ENCODE assay signal across 10 mouse cellular contexts in genomic region chr1:154788491-154788890, GRCm38 (mm10).
A peak's percentile ranks its signal among the peaks of the same experiment; 100 is the strongest.
DNase-seq lines count a peak whose midpoint lies in the region; ATAC-seq lines count a peak whose summit lies in the region.
"Had no signal": no experiment of that assay in that cellular context is flagged by ENCODE, and none has a peak within 500 bp of the region (broad histone marks: within the 10 kb centered on the region; RNA-seq: fewer than 3 reads in every experiment).

No protein-coding gene starts in this region.

- H3K9me3 ChIP-seq in hindbrain, embryonic 11.5 days (ENCODE audit: control insufficient read depth, low read length), result no peaks in the 10 kb centered on the region
- no peaks in the 10 kb centered on the region for H3K9me3 ChIP-seq in hindbrain, embryonic 10.5 days
- H3K9me3 ChIP-seq in midbrain, embryonic 13.5 days, result no peaks in the 10 kb centered on the region
- no peaks in the 10 kb centered on the region for H3K9me3 ChIP-seq in midbrain, embryonic 11.5 days (ENCODE audit: control insufficient read depth, low read length)
- no peaks in the 10 kb centered on the region for H3K9me3 ChIP-seq in hindbrain, embryonic 16.5 days (ENCODE audit: control insufficient read depth, low read length)
- no peaks in the 10 kb centered on the region for H3K9me3 ChIP-seq in neural tube, embryonic 15.5 days (replicated peaks)
- H3K9me3 ChIP-seq: embryonic facial prominence, embryonic 13.5 days; heart, embryonic 13.5 days; limb, embryonic 15.5 days had no signal

- WGBS in hindbrain, embryonic 11.5 days, result 77% methylated on average over 4 of the region's 4 CpGs
- WGBS in hindbrain, embryonic 10.5 days, result 76% methylated on average over 4 of the region's 4 CpGs
- WGBS in midbrain, embryonic 13.5 days, result 77% methylated on average over 4 of the region's 4 CpGs
- 81% methylated on average over 4 of the region's 4 CpGs for WGBS in midbrain, embryonic 11.5 days
- 70% methylated on average over 4 of the region's 4 CpGs for WGBS in hindbrain, embryonic 16.5 days
- WGBS in neural tube, embryonic 15.5 days, result 57% methylated on average over 4 of the region's 4 CpGs

- 0 out of 2 replicates have a peak, but pooled peaks have one; percentile 23 for ATAC-seq in hindbrain, embryonic 11.5 days (ENCODE audit: low FRiP score)
- 0 out of 2 replicates have a peak, but pooled peaks have one; percentile 5 for ATAC-seq in midbrain, embryonic 13.5 days
- ATAC-seq in midbrain, embryonic 11.5 days (ENCODE audit: low FRiP score), result no peak
- ATAC-seq in hindbrain, embryonic 16.5 days, result peak; percentile 32
- ATAC-seq in neural tube, embryonic 15.5 days (ENCODE audit: low FRiP score), result peak; percentile 12; the same call in 1 of the 2 replicates

- no peak overlapping the region for H3K9ac ChIP-seq in hindbrain, embryonic 11.5 days (ENCODE audit: low read depth, low read length)
- no peak overlapping the region for H3K9ac ChIP-seq in midbrain, embryonic 13.5 days (replicated peaks)
- H3K9ac ChIP-seq in midbrain, embryonic 11.5 days (ENCODE audit: low read length), result no peak overlapping the region
- H3K9ac ChIP-seq in hindbrain, embryonic 16.5 days (ENCODE audit: low read depth, low read length), result no peak overlapping the region
- no peak overlapping the region for H3K9ac ChIP-seq in neural tube, embryonic 15.5 days (replicated peaks)
- H3K9ac ChIP-seq: embryonic facial prominence, embryonic 13.5 days; heart, embryonic 13.5 days; limb, embryonic 15.5 days had no signal

- no peak overlapping the region for H3K4me3 ChIP-seq in hindbrain, embryonic 11.5 days (ENCODE audit: low read depth, low read length)
- H3K4me3 ChIP-seq in hindbrain, embryonic 10.5 days, result no peak overlapping the region
- no peak overlapping the region for H3K4me3 ChIP-seq in midbrain, embryonic 13.5 days (replicated peaks)
- no peak overlapping the region for H3K4me3 ChIP-seq in midbrain, embryonic 11.5 days (ENCODE audit: low read depth, low read length)
- H3K4me3 ChIP-seq in hindbrain, embryonic 16.5 days (ENCODE audit: low read length), result no peak overlapping the region
- H3K4me3 ChIP-seq in neural tube, embryonic 15.5 days (replicated peaks), result no peak overlapping the region
- H3K4me3 ChIP-seq: embryonic facial prominence, embryonic 13.5 days; heart, embryonic 13.5 days; limb, embryonic 15.5 days had no signal

- 0 out of 2 replicates have a peak, but pooled peaks cover 2% of the 10 kb centered on the region for H3K4me1 ChIP-seq in hindbrain, embryonic 11.5 days (replicated peaks; ENCODE audit: control insufficient read depth, insufficient read depth, low read length)
- peaks cover 16% of the 10 kb centered on the region for H3K4me1 ChIP-seq in hindbrain, embryonic 10.5 days (replicated peaks)
- peaks cover 21% of the 10 kb centered on the region for H3K4me1 ChIP-seq in midbrain, embryonic 13.5 days (replicated peaks)
- no peaks in the 10 kb centered on the region for H3K4me1 ChIP-seq in midbrain, embryonic 11.5 days (ENCODE audit: control insufficient read depth, insufficient read depth, low read length)
- H3K4me1 ChIP-seq in hindbrain, embryonic 16.5 days (ENCODE audit: control insufficient read depth, insufficient read depth, low read depth, low read length), result peaks cover 3% of the 10 kb centered on the region; the same call in 1 of the 2 replicates
- peaks cover 32% of the 10 kb centered on the region for H3K4me1 ChIP-seq in neural tube, embryonic 15.5 days

- no peak for DNase-seq in hindbrain, embryonic 11.5 days (ENCODE audit: low spot score)
- DNase-seq in hindbrain, embryonic 10.5 days (ENCODE audit: low spot score), result no peak
- DNase-seq in midbrain, embryonic 11.5 days (ENCODE audit: low spot score, missing footprints), result no peak
- DNase-seq in kidney, postnatal 4 days, result no peak

- no peak overlapping the region for H3K27ac ChIP-seq in hindbrain, embryonic 11.5 days (ENCODE audit: low read depth, low read length)
- H3K27ac ChIP-seq in hindbrain, embryonic 10.5 days, result no peak overlapping the region
- no peak overlapping the region for H3K27ac ChIP-seq in midbrain, embryonic 13.5 days
- H3K27ac ChIP-seq in midbrain, embryonic 11.5 days (ENCODE audit: low read depth, low read length), result no peak overlapping the region
- H3K27ac ChIP-seq in hindbrain, embryonic 16.5 days (ENCODE audit: low read depth, low read length), result no peak overlapping the region
- peak overlapping the region; percentile 56; the same call in 1 of the 2 replicates for H3K27ac ChIP-seq in neural tube, embryonic 15.5 days (replicated peaks)
- H3K27ac ChIP-seq: embryonic facial prominence, embryonic 13.5 days; heart, embryonic 13.5 days; limb, embryonic 15.5 days had no signal

- H3K36me3 ChIP-seq in hindbrain, embryonic 11.5 days (ENCODE audit: control insufficient read depth, insufficient read depth, low read length), result no peaks in the 10 kb centered on the region
- no peaks in the 10 kb centered on the region for H3K36me3 ChIP-seq in hindbrain, embryonic 10.5 days
- H3K36me3 ChIP-seq in midbrain, embryonic 13.5 days, result no peaks in the 10 kb centered on the region
- no peaks in the 10 kb centered on the region for H3K36me3 ChIP-seq in midbrain, embryonic 11.5 days (ENCODE audit: control insufficient read depth, insufficient read depth, low read length)
- H3K36me3 ChIP-seq in hindbrain, embryonic 16.5 days (ENCODE audit: control insufficient read depth, insufficient read depth, low read length), result no peaks in the 10 kb centered on the region
- H3K36me3 ChIP-seq in neural tube, embryonic 15.5 days, result no peaks in the 10 kb centered on the region
- H3K36me3 ChIP-seq: embryonic facial prominence, embryonic 13.5 days; heart, embryonic 13.5 days; limb, embryonic 15.5 days had no signal

- no peak overlapping the region for H3K4me2 ChIP-seq in hindbrain, embryonic 11.5 days (replicated peaks; ENCODE audit: low read depth, low read length)
- H3K4me2 ChIP-seq in midbrain, embryonic 13.5 days (replicated peaks), result no peak overlapping the region
- H3K4me2 ChIP-seq in midbrain, embryonic 11.5 days, result no peak overlapping the region
- H3K4me2 ChIP-seq in hindbrain, embryonic 16.5 days (ENCODE audit: low read length), result no peak overlapping the region
- no peak overlapping the region for H3K4me2 ChIP-seq in neural tube, embryonic 15.5 days
- H3K4me2 ChIP-seq: embryonic facial prominence, embryonic 13.5 days; heart, embryonic 13.5 days; limb, embryonic 15.5 days had no signal

- no peaks in the 10 kb centered on the region for H3K27me3 ChIP-seq in hindbrain, embryonic 11.5 days (ENCODE audit: control insufficient read depth, insufficient read depth, low read length)
- peaks cover 18% of the 10 kb centered on the region for H3K27me3 ChIP-seq in hindbrain, embryonic 10.5 days (ENCODE audit: insufficient read depth, poor library complexity, severe bottlenecking)
- H3K27me3 ChIP-seq in midbrain, embryonic 13.5 days, result peaks cover 5% of the 10 kb centered on the region; the same call in 1 of the 2 replicates
- H3K27me3 ChIP-seq in midbrain, embryonic 11.5 days (ENCODE audit: control insufficient read depth, insufficient read depth, low read length), result peaks cover 2% of the 10 kb centered on the region
- H3K27me3 ChIP-seq in hindbrain, embryonic 16.5 days (replicated peaks; ENCODE audit: control insufficient read depth, insufficient read depth, low read length), result no peaks in the 10 kb centered on the region
- H3K27me3 ChIP-seq in neural tube, embryonic 15.5 days (replicated peaks), result peaks cover 7% of the 10 kb centered on the region
